Mouse (Mus musculus): Measurements from ENCODE around the gene Rras. TPM values are rescaled to one million over a fixed set of nuclear protein-coding genes. Genes with fewer than 3 reads are reported as not detected.

The Rras gene
- total RNA-seq, 2 experiments from 2014 or later = 11.4 to 13.0 TPM

DNA sequence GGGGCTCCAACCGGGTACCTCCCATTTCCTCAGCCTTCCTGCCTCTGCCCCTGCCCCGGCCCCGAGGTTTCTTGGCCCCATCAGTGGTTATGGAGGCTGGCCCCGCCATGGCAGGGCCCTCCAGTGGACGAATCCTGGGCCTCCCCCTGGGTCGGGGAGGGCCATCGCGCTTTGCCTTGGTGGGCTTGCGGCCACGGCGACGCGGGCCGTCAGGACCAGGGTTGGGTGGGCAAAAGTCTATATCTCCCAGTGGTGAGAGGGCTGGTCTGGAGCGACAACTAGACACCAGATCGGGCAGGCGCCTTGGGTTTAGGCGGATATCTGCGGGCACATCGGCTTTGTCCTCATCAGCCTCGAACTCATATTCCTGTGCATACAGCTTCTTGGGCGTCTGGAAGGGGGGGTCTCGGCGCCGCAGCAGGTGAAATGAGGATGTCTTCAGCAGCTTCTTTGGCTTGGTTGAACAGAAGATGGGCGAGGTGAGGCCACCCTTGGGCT, 29.1 kb downstream of the Rras start:
- intact Hi-C loops (cut with DNase I) = no loop called here
- DNase-seq (ENCODE audit: low spot score in 2 of 2) = no peak

DNA sequence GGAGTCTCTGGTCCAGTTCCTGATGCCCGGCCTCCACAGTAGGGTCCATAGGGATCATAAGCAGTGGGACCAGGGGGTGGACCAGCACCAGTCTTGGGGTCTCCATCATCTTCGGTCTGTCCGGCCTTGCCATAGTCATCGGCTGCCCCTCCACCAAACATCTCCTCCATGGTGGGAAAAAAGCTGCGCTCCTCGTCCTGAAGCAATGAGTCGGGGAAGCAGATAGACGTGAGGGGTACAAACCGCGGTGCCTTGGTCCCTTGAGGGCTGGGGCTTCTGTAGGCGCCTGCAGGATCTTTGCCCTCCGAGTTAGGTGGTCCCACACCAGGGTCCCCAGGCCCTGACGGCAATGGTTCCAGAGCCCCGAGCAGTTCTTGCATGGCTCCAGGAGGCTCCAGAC, 29.7 kb downstream of the Rras start:
- intact Hi-C loops (cut with DNase I) = no loop called here
- DNase-seq (ENCODE audit: low spot score in 2 of 2) = no peak

DNA sequence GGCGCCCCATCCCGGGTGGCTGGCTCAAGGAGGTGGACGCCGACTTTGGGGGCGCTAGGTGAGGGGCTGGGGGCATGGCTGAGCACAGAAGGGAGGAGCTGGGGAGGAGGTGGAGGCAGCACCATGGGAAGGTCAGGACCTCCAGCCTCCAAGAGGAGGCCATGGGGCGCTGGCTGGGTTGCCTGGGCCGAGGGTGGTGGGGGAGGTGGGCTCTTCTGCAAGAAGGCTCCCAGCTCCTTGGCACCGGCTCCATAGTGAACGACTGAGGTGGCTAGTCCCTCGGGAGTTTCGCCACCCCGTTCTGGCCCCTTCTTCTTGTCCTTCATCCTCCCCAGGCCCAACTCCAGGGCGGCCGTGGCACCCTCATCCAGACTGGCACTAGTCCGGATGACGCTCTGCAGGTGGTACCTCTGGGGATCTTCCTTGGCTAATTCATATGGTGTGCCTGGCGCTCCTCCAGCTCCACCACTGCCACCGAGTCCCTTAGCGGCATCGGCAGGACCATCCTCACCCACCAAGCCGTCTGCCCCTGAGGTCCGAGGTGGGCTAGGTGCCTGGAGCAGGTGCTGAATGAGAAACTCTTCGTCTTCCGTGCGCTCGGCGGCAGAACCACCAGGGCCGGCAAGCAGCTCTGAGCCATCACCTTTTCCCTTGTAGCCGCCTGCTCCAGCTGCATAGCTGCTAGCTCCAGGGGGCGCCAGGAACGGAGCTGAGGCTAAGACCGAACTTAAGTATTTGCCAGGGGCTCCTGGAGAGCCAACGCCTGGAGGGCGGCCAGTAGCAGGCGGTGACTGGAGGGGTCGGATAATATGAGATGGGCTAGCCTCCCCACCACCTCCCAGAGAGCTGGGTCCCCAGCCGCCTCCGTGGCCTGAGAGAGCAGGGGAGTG, 30.5 kb downstream of the Rras start:
- DNase-seq (ENCODE audit: low spot score in 2 of 2) = no peak
- intact Hi-C loops (cut with DNase I) = no loop called here

DNA sequence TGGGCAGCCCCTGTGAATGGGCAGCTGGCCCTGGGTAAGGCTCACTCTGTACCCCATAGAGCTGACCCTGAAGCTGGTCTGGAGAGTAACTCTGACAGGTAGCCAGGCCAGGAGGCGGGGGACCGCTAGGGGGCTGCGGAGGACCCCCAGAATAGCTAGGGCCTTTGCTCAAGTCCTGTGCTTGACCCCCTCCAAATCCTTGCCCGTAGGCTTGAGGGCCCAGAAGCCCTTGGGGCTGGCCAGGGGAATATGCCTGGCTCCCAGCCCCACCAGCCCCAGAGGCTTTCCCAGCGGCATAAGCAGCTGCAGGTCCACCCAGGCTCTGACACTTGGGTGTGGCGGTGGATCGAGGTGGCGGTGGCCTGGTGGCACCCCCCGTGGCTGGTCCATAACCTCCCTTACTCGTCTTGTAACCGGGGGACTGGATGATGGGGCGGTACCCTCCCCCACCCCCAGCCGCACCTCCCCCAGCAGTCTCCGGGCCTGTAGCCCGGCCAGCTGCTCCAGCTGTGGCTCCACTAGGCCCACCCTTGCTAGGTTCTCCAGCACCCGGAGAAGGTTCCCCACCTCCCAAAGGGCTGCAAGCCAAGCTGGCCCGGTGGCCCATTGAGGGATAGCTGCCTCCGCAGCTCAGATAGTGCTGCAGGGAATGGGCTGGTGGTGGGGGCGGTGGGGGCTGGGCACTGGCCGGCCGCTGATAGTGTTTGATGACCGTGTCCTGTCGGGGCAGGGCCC, 31.3 kb downstream of the Rras start:
- DNase-seq (ENCODE audit: low spot score in 2 of 2) = no peak
- intact Hi-C loops (cut with DNase I) = no loop called here

DNA sequence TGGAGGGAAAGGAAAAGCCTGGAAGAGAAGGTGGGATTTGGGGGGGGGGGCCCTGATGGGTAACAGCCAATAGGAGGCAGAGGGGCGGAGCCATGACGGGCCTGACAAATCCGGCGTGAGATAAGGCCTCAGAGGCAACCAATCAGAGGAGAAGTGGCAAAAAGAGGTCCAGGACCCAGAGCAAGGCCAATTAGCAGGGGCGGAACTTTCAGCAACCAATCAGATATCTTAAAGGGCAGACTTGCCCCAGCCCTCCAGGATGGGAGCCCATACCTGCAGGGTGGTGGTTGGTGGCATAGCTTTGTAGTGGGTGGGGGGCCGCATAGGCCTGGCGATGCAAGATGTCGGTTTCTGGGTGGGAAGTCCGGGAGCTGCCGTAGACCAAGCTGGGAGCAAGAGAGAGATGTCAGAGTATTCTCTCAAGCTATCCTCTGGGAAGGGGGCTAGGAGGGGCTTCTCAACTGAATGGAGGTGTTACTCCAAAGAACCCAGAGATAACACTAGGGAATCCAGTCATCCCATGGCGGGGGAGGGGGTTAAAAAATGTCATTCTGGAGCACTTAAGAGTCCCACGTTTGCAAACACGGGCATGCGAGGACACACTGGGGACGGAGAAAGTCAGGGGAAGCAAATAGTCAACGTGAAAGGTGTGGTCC, 33.3 kb downstream of the Rras start:
- intact Hi-C loops (cut with DNase I) = loop anchor here (5.0 kb wide), 1 partner anchor 34 kb away; the partner anchor contains the start of genes Rras and Scaf1
- DNase-seq (ENCODE audit: low spot score in 2 of 2) = peak; percentile 73 to 90

DNA sequence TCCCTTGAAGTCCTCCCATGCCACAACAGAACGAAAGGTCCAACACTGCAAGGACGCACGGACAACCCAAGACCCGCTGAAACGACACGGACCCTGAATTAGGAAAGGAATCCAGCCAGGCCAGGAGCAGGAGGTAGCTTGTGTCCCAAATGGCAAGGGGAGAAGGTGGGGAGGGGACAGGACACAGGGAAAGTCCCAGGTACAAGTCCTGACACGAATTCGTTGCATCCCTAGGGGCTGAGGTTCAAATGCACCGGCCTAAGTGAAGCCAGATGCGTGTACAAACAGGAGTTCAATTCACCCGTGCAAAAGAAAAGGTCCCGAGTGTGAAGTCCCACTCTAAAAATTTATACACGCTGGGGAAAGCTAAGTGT, 33.8 kb downstream of the Rras start:
- intact Hi-C loops (cut with DNase I) = loop anchor here (5.0 kb wide), 1 partner anchor 34 kb away; the partner anchor contains the start of genes Rras and Scaf1
- no peak for DNase-seq (ENCODE audit: low spot score in 2 of 2)

DNA sequence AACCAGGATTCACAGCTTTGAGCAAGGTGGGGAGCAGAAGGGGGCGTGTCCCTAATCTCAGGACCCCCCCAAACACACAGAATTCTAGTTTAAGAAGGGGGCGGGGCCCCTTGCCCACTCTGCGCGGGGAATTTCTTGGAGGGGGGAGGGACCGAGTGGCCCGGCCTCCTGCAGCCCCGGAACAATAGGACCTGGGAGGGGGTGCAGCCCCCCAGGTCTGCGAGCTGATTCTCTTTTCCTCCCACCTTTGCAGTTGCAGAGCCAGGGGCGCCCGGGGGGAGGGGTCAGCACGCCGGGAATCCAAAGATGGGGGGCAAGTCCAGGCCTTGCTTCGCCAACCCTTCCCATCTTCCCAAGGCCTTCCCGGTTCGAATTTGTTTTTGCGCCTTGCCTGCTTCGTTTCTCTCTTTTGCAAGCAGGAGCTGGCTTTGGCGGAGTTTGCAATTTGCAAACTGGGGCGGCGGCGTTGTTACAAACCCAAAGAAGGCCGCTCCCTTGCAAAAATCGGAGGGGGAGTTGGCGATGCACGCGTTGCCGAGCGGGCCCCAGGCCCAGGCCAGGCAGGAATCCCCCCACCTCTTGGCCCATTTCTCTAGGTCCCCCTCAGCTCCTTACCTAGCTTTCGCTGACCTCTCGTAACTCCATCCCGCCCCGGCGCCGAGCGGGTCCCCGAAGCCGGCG, 34.6 kb downstream of the Rras start:
- intact Hi-C loops (cut with DNase I) = loop anchor here (5.0 kb wide), 1 partner anchor 35 kb away; the partner anchor contains the start of genes Rras and Scaf1

DNA sequence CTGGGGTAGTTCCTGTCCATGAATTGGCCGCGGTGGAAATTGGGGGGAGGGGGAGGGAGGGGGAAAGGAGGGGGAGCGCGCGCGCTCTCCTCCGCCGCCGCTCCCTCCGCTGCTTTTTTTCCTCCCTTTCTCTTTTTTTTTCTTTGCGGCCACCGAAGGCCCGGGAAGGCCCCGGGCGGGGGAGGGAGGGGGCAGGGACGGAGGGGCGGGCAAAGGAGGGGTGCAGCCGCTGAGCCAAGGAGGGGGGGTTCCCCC, 35.0 kb downstream of the Rras start, which contains the start of gene Prr12:
Prr12 (minus strand) TSS at position 20 of the 255 bp plus-strand sequence.
- intact Hi-C loops (cut with DNase I) = loop anchor here (5.0 kb wide), 1 partner anchor 35 kb away; the partner anchor contains the start of genes Rras and Scaf1
- DNase-seq (ENCODE audit: low spot score in 2 of 2) = no peak

More for the DNA sequence above, 34.6 kb downstream of the Rras start:
- DNase-seq (ENCODE audit: low spot score in 2 of 2) = peak; percentile 42 to 50

DNA sequence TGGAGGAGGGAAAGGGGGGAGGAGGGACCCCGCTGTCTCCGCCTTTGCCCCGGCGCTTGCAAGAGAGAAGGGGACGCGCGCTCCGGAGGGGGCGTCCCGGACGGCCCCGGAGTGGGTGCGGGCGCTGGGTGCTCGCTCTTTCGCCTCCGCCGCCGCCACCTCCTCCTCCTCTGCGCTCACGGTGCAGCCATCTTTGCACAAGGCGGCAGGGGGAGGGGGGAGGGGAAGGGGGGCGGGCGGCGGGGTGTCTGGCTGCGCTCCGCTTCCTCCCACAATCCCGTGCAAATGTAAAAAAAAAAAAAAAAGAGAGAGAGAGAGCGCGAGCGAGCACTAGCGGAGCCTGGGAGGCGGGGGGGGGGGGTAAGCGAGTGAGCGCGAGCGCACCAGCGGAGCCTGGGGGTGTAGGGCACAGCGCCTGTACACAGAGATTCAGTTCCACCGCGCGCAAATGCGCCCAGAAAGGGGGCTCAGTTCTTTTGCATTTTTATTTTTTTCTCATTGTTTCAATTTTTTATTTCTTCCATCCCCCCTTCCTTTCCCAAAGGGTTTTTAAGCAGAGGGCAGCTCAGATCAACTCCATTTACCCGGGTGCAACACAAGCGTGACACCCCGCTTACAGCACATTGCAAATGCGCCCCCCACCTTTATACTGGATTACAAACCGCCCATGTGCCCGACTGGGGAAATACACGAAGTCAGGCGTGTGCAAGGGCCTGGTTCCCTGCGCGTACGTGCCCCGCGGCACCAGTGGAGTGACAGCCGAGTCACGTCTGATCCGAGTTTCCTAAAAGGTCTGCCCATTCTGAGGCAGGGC, 35.6 kb downstream of the Rras start:
- intact Hi-C loops (cut with DNase I) = loop anchor here (5.0 kb wide), 1 partner anchor 36 kb away; the partner anchor contains the start of genes Rras and Scaf1
- DNase-seq (ENCODE audit: low spot score in 2 of 2) = peak; percentile 67 to 70

DNA sequence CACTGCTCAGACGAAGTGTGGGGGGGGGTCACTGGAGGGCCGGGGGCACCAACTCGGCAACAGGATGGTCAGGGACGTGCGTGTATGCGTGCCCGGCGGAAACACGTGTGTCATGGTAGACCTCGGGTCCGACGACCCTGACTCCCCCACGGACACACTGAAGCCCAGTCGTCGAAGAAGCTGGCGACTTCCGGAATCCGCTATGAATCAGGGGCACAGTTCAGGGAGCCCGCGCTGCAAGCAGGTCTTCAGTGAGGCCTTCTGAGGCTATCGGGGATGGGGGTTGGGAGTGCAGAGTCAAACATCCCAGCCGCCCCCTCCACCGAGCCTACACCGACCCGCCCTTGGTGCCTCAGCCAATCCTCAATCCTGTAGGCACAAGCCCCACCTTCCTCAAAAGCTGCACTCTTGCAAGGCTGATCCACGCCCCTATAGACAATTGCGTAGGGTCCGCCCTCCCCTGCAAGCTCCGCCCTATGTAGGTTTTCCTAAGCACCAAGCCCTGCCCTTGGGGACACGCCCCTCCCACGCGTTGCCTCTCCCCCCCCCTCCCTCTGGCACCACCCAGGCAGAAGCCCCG, 36.3 kb downstream of the Rras start:
- intact Hi-C loops (cut with DNase I) = loop anchor here (5.0 kb wide), 1 partner anchor 37 kb away; the partner anchor contains the start of genes Rras and Scaf1
- DNase-seq (ENCODE audit: low spot score in 2 of 2) = peak; percentile 90 to 98

DNA sequence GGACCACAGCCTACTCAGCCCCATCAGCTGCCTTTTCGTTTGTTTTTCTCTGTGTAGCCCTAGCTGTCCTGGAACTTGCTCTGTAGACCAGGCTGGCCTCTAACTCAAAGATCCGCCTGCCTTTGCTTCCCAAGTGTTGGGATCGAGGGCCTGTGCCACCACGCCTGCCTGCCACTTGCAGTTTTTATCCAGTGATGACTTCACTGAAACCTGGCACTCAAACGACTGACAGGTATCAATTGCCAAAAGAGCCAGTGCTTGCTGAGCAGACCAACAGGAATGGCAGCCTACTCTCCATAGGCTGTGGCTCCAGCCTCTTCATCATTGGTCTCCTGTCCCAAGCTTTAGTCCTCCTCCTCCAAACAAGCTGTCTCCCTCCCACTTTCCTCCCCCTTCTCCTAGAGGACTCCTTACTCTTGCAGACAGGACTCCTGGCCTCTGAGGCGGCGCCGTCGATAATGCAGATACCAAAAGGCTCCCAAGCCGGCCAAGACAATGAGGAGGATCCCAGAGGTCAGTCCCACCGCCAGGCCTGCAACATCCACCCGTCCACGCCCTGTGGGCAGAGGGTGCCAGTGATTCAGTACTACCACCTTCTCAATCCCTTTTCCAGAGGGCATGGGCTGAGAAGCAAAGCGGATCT, 38.7 kb downstream of the Rras start:
- DNase-seq (ENCODE audit: low spot score in 2 of 2) = no peak
- intact Hi-C loops (cut with DNase I) = no loop called here

DNA sequence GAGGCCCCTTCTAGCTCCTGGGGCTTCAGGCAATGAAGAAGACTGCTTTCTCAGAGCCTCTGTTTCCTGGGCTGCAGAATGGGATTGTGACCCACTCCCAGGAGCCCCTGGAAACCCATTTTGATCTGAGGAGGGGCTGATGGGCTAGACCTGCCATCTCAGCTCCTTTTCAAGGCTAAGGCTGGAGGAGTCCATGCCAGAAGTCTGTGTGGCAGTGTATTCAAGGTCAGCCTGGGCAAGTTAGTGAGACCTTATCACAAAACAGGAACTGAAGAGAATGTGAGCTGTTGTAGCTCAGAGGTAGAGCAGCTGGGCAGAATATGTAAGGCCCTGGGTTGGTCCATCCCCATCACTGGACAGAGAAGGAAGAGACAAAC, 39.2 kb downstream of the Rras start:
- intact Hi-C loops (cut with DNase I) = no loop called here
- DNase-seq (ENCODE audit: low spot score in 2 of 2) = no peak

DNA sequence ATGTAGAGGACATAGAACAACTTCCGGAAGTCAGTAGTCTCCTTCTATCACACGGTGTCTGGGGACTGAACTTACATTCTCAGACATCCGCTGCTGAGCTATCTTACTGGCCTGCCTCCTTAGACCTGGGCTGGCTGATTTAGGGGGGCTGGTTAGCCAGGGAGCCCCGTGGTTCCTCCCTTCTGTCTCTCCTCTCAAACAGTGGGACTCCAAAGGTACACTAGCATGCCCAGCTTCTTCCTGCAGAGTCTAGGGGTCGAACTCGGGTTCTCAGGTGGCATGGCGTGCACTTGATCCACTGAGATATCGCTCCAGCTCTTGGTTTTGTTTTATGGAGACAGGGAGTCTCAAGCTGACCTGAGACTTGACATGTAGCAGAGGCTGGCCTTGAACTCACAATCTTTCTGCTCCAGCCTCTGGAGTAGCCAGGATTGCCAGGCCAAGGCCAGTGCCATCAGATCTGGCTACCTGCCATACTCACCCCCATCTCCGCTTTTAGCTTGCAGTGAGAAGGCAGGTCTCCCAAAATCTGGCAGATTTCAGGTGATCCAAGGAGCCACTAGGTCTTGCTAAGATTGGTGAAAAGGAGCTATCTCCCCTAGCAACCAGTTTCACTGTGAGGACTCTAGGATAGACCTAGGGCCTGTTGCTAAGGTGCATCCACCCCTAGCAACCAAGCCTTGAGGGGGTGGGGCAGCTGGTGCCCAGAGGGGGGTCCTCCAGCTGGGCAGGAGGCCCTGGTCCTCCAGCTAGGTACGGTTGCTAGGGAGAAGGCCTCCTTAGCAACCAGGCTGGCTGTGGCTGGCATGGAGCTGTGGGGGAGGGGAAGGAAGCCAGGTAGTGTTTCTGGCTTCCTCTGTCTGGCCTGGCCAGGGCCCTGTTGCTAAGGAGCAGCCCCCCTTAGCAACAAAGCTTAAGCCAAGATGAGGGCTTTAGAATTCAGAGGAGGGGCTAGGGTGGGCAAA, 41.1 kb downstream of the Rras start:
- DNase-seq (ENCODE audit: low spot score in 2 of 2) = peak in 1 of 2 experiments; percentile 31
- intact Hi-C loops (cut with DNase I) = no loop called here

DNA sequence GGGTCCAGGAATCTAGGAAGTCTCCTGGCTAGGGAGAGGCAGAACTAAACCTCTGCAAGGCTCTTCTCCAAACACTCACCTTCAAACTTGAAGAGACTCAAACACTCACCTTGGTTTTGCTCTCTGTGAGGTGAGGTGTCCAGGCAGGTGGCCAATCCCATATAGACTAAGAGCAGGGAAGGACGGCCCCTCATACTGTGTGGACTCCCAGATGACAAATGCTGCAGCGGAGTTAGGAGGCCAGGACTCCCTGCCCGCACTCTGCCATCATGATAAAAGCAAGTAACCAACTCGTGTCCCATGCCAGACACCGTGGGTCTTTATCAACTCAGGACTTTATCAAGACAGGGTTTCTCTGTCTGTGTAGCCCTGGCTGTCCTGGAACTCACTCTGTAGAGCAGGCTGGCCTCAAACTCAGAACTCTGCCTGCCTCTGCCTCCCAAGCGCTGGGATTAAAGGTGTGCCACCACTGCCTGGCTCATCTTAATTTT, 42.9 kb downstream of the Rras start:
- no peak for DNase-seq (ENCODE audit: low spot score in 2 of 2)
- intact Hi-C loops (cut with DNase I) = no loop called here

DNA sequence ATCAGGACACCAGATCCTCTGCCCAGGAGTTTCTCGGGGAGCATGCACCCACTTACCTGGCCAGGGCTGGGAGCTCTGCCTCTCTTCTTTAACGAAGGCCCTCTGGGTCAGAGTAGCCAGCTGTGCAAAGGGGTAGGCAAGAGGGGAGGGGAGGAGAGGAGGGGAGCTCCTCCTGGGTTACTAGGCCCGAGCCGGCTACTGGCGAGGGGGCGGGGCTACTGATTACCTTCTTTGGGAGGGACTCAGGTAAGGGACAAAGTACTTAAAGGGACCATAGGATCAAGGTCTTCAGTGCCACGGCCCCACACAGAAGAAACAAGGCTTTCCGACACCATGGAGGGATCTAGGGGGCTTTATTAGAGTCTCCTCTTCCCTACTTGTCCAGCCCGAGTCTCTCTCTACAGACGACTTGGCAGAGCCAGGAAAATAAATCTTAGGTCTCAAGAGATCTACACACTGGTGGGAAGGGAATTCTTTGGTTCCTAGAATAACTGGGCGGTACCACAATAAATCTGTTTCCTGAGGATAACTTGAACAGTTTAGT, 43.8 kb downstream of the Rras start:
- no peak for DNase-seq (ENCODE audit: low spot score in 2 of 2)

DNA sequence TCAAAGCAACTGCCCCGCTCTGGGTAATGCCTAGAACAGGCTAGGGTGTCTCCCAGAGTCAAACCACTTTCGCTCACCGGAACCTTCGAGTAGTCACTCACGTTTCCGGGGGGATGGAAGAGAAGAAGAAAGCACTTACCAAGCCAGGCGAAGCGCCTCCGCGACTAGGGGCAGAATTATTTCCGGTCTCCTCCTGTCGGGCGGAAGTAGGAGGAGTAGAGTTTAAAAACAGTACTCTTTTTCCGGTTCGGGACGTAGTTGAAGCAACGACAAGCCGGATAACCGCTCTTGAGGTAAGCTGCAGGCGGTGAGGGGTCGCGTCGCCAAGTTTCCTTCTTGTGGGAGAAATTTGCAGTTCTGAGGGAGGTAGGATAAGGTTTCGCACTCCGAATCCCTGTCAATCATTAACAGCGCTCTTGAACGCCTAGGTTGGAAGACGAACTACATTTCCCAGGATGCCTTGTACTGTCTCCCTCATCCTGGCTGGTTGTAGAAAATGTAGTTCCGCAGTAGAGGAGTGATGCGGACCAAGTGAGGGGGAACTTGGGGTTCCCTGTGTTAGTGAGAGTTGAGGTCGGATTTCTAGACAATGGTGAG, 44.6 kb downstream of the Rras start, which contains the start of the genes Nosip and Prrg2:
Nosip (plus strand) TSS at position 191 of the 597 bp plus-strand sequence.
Prrg2 (minus strand) TSS at position 439 of the 597 bp plus-strand sequence.
- intact Hi-C loops (cut with DNase I) = no loop called here
- DNase-seq (ENCODE audit: low spot score in 2 of 2) = peak; percentile 95 to 96

More for the DNA sequence above, 43.8 kb downstream of the Rras start:
- intact Hi-C loops (cut with DNase I) = no loop called here

Measured in left cerebral cortex, postnatal 14 days (tissue).